ENCODE assay signal across 11 mouse cellular contexts in genomic region chr11:78153778-78154177, GRCm38 (mm10). TPM values are rescaled to one million over a fixed set of nuclear protein-coding genes. Genes with fewer than 3 reads are reported as not detected.
DNase-seq lines count a peak whose midpoint lies in the region; ATAC-seq and TF ChIP-seq lines count a peak whose summit lies in the region.
"Had no signal": no experiment of that assay in that cellular context is flagged by ENCODE, and none has a peak within 500 bp of the region (broad histone marks: within the 10 kb centered on the region; RNA-seq: fewer than 3 reads in every experiment).

No protein-coding gene starts in this region.

- H3K4me3 ChIP-seq in hindbrain, embryonic 11.5 days (ENCODE audit: low read depth, low read length): no peak overlapping the region
- H3K4me3 ChIP-seq in hindbrain, embryonic 10.5 days: no peak overlapping the region
- H3K4me3 ChIP-seq in cortical plate, adult 2 months (ENCODE audit: insufficient read depth, low read length): no peak overlapping the region
- no peak overlapping the region for H3K4me3 ChIP-seq in forebrain, embryonic 15.5 days
- no peak overlapping the region for H3K4me3 ChIP-seq in midbrain, embryonic 13.5 days (replicated peaks)

- TF ChIP-seq POLR2A in cortical plate, adult 2 months (IDR thresholded peaks at IDR 0.05; ENCODE audit: extremely low read depth, insufficient read depth, low read length): no peak

- H3K4me2 ChIP-seq in hindbrain, embryonic 11.5 days (replicated peaks; ENCODE audit: low read depth, low read length): no peak overlapping the region
- H3K4me2 ChIP-seq in forebrain, embryonic 15.5 days (replicated peaks): no peak overlapping the region
- no peak overlapping the region for H3K4me2 ChIP-seq in midbrain, embryonic 13.5 days (replicated peaks)

- WGBS in hindbrain, embryonic 11.5 days: 91% methylated on average over 13 of the region's 13 CpGs
- 86% methylated on average over 13 of the region's 13 CpGs for WGBS in hindbrain, embryonic 10.5 days
- WGBS in forebrain, embryonic 15.5 days: 71% methylated on average over 13 of the region's 13 CpGs
- 83% methylated on average over 13 of the region's 13 CpGs for WGBS in midbrain, embryonic 13.5 days

- ATAC-seq in hindbrain, embryonic 11.5 days (ENCODE audit: low FRiP score): 0 out of 2 replicates have a peak, but pooled peaks have one; percentile 30
- no peak; the same call in 1 of the 2 replicates for ATAC-seq in forebrain, embryonic 15.5 days (replicated peaks)
- ATAC-seq in midbrain, embryonic 13.5 days: no peak; the same call in 1 of the 2 replicates

- no peaks in the 10 kb centered on the region for H3K9me3 ChIP-seq in hindbrain, embryonic 11.5 days (ENCODE audit: control insufficient read depth, low read length)
- H3K9me3 ChIP-seq in hindbrain, embryonic 10.5 days: no peaks in the 10 kb centered on the region
- H3K9me3 ChIP-seq in forebrain, embryonic 15.5 days: no peaks in the 10 kb centered on the region
- 0 out of 2 replicates have a peak, but pooled peaks cover 3% of the 10 kb centered on the region for H3K9me3 ChIP-seq in midbrain, embryonic 13.5 days

- peaks cover 11% of the 10 kb centered on the region for H3K36me3 ChIP-seq in hindbrain, embryonic 11.5 days (ENCODE audit: control insufficient read depth, insufficient read depth, low read length)
- H3K36me3 ChIP-seq in hindbrain, embryonic 10.5 days: peaks cover 99% of the 10 kb centered on the region
- peaks cover 57% of the 10 kb centered on the region for H3K36me3 ChIP-seq in forebrain, embryonic 15.5 days
- H3K36me3 ChIP-seq in midbrain, embryonic 13.5 days: peaks cover 87% of the 10 kb centered on the region

- no peaks in the 10 kb centered on the region for H3K4me1 ChIP-seq in hindbrain, embryonic 11.5 days (replicated peaks; ENCODE audit: control insufficient read depth, insufficient read depth, low read length)
- H3K4me1 ChIP-seq in hindbrain, embryonic 10.5 days (replicated peaks): 0 out of 2 replicates have a peak, but pooled peaks cover 9% of the 10 kb centered on the region
- peaks cover 3% of the 10 kb centered on the region; the same call in 1 of the 2 replicates for H3K4me1 ChIP-seq in cortical plate, adult 2 months (ENCODE audit: control insufficient read depth, insufficient read depth, low read length)
- peaks cover 31% of the 10 kb centered on the region for H3K4me1 ChIP-seq in forebrain, embryonic 15.5 days
- peaks cover 26% of the 10 kb centered on the region; the same call in 1 of the 2 replicates for H3K4me1 ChIP-seq in midbrain, embryonic 13.5 days (replicated peaks)

- no peak for TF ChIP-seq CTCF in cortical plate, adult 2 months (IDR thresholded peaks at IDR 0.05; ENCODE audit: extremely low read depth, insufficient read depth, low read length)

- intact Hi-C loops in heart, postnatal 25 days (cut with DNase I): no loop called here

- H3K27ac ChIP-seq in hindbrain, embryonic 11.5 days (ENCODE audit: low read depth, low read length): no peak overlapping the region
- no peak overlapping the region for H3K27ac ChIP-seq in hindbrain, embryonic 10.5 days
- 0 out of 2 replicates have a peak overlapping the region, but pooled peaks have one; percentile 81 for H3K27ac ChIP-seq in cortical plate, adult 2 months (ENCODE audit: insufficient read depth, low read length)
- H3K27ac ChIP-seq in forebrain, embryonic 15.5 days (replicated peaks): peak overlapping the region; percentile 82
- H3K27ac ChIP-seq in midbrain, embryonic 13.5 days: peak overlapping the region; percentile 73

- no peak overlapping the region for H3K9ac ChIP-seq in hindbrain, embryonic 11.5 days (ENCODE audit: low read depth, low read length)
- no peak overlapping the region for H3K9ac ChIP-seq in forebrain, embryonic 15.5 days (replicated peaks)
- no peak overlapping the region for H3K9ac ChIP-seq in midbrain, embryonic 13.5 days (replicated peaks)

- no peak for DNase-seq in hindbrain, embryonic 11.5 days (ENCODE audit: low spot score)
- DNase-seq in hindbrain, embryonic 10.5 days (ENCODE audit: low spot score): no peak
- no peak for DNase-seq in adrenal gland, adult 2 months
- DNase-seq in frontal cortex, postnatal 36 days (ENCODE audit: low spot score in 2 of 2): no peak
- no peak for DNase-seq in heart, postnatal 25 days (ENCODE audit: low spot score)
- DNase-seq: heart, adult 11 months; thymus, postnatal 4 days had no signal

- no peaks in the 10 kb centered on the region for H3K27me3 ChIP-seq in hindbrain, embryonic 11.5 days (ENCODE audit: control insufficient read depth, insufficient read depth, low read length)
- no peaks in the 10 kb centered on the region for H3K27me3 ChIP-seq in hindbrain, embryonic 10.5 days (ENCODE audit: insufficient read depth, poor library complexity, severe bottlenecking)
- H3K27me3 ChIP-seq in forebrain, embryonic 15.5 days: no peaks in the 10 kb centered on the region
- H3K27me3 ChIP-seq in midbrain, embryonic 13.5 days: no peaks in the 10 kb centered on the region
- H3K27me3 ChIP-seq: CH12.LX had no signal

RNA-seq across cellular contexts. Expression of gene Traf4, which starts 11.6 kb away (rescaled TPM):
- polyA plus RNA-seq in hindbrain, embryonic 11.5 days (2014; fragmentation: Nextera tagmentation; extraction: Ambion mirVana): 73.6 and 92.0 TPM in 2 replicates
- polyA plus RNA-seq in hindbrain, embryonic 10.5 days (2016; fragmentation: Nextera tagmentation; extraction: Ambion mirVana): 124 and 163 TPM in 2 replicates
- 17.1 and 19.6 TPM in 2 replicates for polyA plus RNA-seq in cortical plate, adult 2 months (2012; rRNA removed)
- 121 TPM in 2 replicates for polyA plus RNA-seq in forebrain, embryonic 15.5 days (2015; fragmentation: Nextera tagmentation; extraction: Ambion mirVana)
- 120 and 139 TPM in 2 replicates for polyA plus RNA-seq in midbrain, embryonic 13.5 days (2015; fragmentation: Nextera tagmentation; extraction: Ambion mirVana)
- 10 to 100 TPM; 29.8 to 31.2 TPM for total RNA-seq in adrenal gland, adult 2 months (2021)
- polyA plus RNA-seq in adrenal gland, adult 2 months (2012; rRNA removed): 128 and 131 TPM in 2 replicates
- 1 to 10 TPM; 4.6 to 6.7 TPM for total RNA-seq in heart, postnatal 25 days (2021)

RNA-seq across cellular contexts. Expression of gene Nek8, which starts 22.7 kb away (rescaled TPM):
- polyA plus RNA-seq in hindbrain, embryonic 11.5 days (2014; fragmentation: Nextera tagmentation; extraction: Ambion mirVana): 5.2 and 7.0 TPM in 2 replicates
- 11.3 and 12.1 TPM in 2 replicates for polyA plus RNA-seq in hindbrain, embryonic 10.5 days (2016; fragmentation: Nextera tagmentation; extraction: Ambion mirVana)
- polyA plus RNA-seq in cortical plate, adult 2 months (2012; rRNA removed): 5.4 and 6.2 TPM in 2 replicates
- polyA plus RNA-seq in forebrain, embryonic 15.5 days (2015; fragmentation: Nextera tagmentation; extraction: Ambion mirVana): 4.8 and 5.7 TPM in 2 replicates
- 4.7 and 5.2 TPM in 2 replicates for polyA plus RNA-seq in midbrain, embryonic 13.5 days (2015; fragmentation: Nextera tagmentation; extraction: Ambion mirVana)
- total RNA-seq in adrenal gland, adult 2 months (2021): 10 to 100 TPM in 1 of 2 experiments, 1 to 10 TPM in 1; 6.5 to 12.1 TPM
- polyA plus RNA-seq in adrenal gland, adult 2 months (2012; rRNA removed): 26.7 and 30.5 TPM in 2 replicates
- total RNA-seq in heart, postnatal 25 days (2021): 1 to 10 TPM; 2.5 to 2.6 TPM

RNA-seq across cellular contexts. Expression of gene Tlcd1, which starts 22.7 kb away (rescaled TPM):
- polyA plus RNA-seq in hindbrain, embryonic 11.5 days (2014; fragmentation: Nextera tagmentation; extraction: Ambion mirVana): 6.8 and 9.5 TPM in 2 replicates
- 7.0 and 8.9 TPM in 2 replicates for polyA plus RNA-seq in hindbrain, embryonic 10.5 days (2016; fragmentation: Nextera tagmentation; extraction: Ambion mirVana)
- 83.0 and 84.4 TPM in 2 replicates for polyA plus RNA-seq in cortical plate, adult 2 months (2012; rRNA removed)
- 4.4 and 5.0 TPM in 2 replicates for polyA plus RNA-seq in forebrain, embryonic 15.5 days (2015; fragmentation: Nextera tagmentation; extraction: Ambion mirVana)
- polyA plus RNA-seq in midbrain, embryonic 13.5 days (2015; fragmentation: Nextera tagmentation; extraction: Ambion mirVana): 5.0 and 5.9 TPM in 2 replicates
- 10 to 100 TPM; 40.4 to 61.5 TPM for total RNA-seq in adrenal gland, adult 2 months (2021)
- 319 and 423 TPM in 2 replicates for polyA plus RNA-seq in adrenal gland, adult 2 months (2012; rRNA removed)
- total RNA-seq in heart, postnatal 25 days (2021): 1 to 10 TPM; 5.5 to 7.2 TPM

RNA-seq across cellular contexts. Expression of gene Rpl23a, which starts 29.6 kb away (rescaled TPM):
- 1,168 and 1,191 TPM in 2 replicates for polyA plus RNA-seq in hindbrain, embryonic 11.5 days (2014; fragmentation: Nextera tagmentation; extraction: Ambion mirVana)
- polyA plus RNA-seq in hindbrain, embryonic 10.5 days (2016; fragmentation: Nextera tagmentation; extraction: Ambion mirVana): 1,007 and 1,099 TPM in 2 replicates
- polyA plus RNA-seq in cortical plate, adult 2 months (2012; rRNA removed): 1,200 and 1,274 TPM in 2 replicates
- polyA plus RNA-seq in forebrain, embryonic 15.5 days (2015; fragmentation: Nextera tagmentation; extraction: Ambion mirVana): 896 and 935 TPM in 2 replicates
- 934 and 937 TPM in 2 replicates for polyA plus RNA-seq in midbrain, embryonic 13.5 days (2015; fragmentation: Nextera tagmentation; extraction: Ambion mirVana)
- 1,000 to 10,000 TPM; 1,792 to 2,242 TPM for total RNA-seq in adrenal gland, adult 2 months (2021)
- polyA plus RNA-seq in adrenal gland, adult 2 months (2012; rRNA removed): 21.4 and 29.1 TPM in 2 replicates
- total RNA-seq in heart, postnatal 25 days (2021): 100 to 1,000 TPM; 776 to 853 TPM

RNA-seq across cellular contexts. Expression of gene Rab34, which starts 34.5 kb away (rescaled TPM):
- polyA plus RNA-seq in hindbrain, embryonic 11.5 days (2014; fragmentation: Nextera tagmentation; extraction: Ambion mirVana): 57.7 and 69.3 TPM in 2 replicates
- polyA plus RNA-seq in hindbrain, embryonic 10.5 days (2016; fragmentation: Nextera tagmentation; extraction: Ambion mirVana): 71.8 and 80.5 TPM in 2 replicates
- polyA plus RNA-seq in cortical plate, adult 2 months (2012; rRNA removed): 46.6 and 56.0 TPM in 2 replicates
- 55.9 and 56.3 TPM in 2 replicates for polyA plus RNA-seq in forebrain, embryonic 15.5 days (2015; fragmentation: Nextera tagmentation; extraction: Ambion mirVana)
- polyA plus RNA-seq in midbrain, embryonic 13.5 days (2015; fragmentation: Nextera tagmentation; extraction: Ambion mirVana): 42.0 and 43.4 TPM in 2 replicates
- 10 to 100 TPM; 64.7 to 99.1 TPM for total RNA-seq in adrenal gland, adult 2 months (2021)
- 240 and 334 TPM in 2 replicates for polyA plus RNA-seq in adrenal gland, adult 2 months (2012; rRNA removed)
- 10 to 100 TPM; 11.2 to 12.2 TPM for total RNA-seq in heart, postnatal 25 days (2021)

Comparison
In these comparisons a context has a peak if more than half of its experiments do, and no peak if none do; other contexts are left out.
1. H3K27ac ChIP-seq: peak in cortical plate, adult 2 months (single experiment), forebrain, embryonic 15.5 days (single experiment) and midbrain, embryonic 13.5 days (single experiment); none in hindbrain, embryonic 11.5 days (single experiment) and hindbrain, embryonic 10.5 days (single experiment).